Mouse (Mus musculus) left cerebral cortex, postnatal 36 days (tissue): ENCODE data around the gene Gsn. TPM values are rescaled to one million over a fixed set of nuclear protein-coding genes. Genes with fewer than 3 reads are reported as not detected.

Experiments
- DNase-seq, 2 experiments: peaks; one replicate each; pipeline ENCODE4 v3.0.0; 2021 to 2022; ENCODE audit warnings: low spot score in 2 of 2, mixed read lengths in 1 of 2
- intact Hi-C: fragments of 180-260 bp; cut with DNase I; formaldehyde crosslinking; loops from one replicate; pipeline ENCODE4 v1.15.1; 2025
- total RNA-seq, 2 experiments: library from RNA; stranded (reverse); gene quantifications; 2 replicates each; pipeline ENCODE4 v1.2.3; 2021

Gsn gene
- total RNA-seq, 2 experiments from 2014 or later: 57.7 to 90.6 TPM

GRCm38 (mm10) chr2:35247763-35248162 lies 8.4 kb upstream of the Gsn start:
- no peak for DNase-seq

GRCm38 (mm10) chr2:35252733-35253132 lies 3.4 kb upstream of the Gsn start:
- intact Hi-C loops: no loop called here

More at GRCm38 (mm10) chr2:35247763-35248162, 8.4 kb upstream of the Gsn start:
- intact Hi-C loops: no loop called here

GRCm38 (mm10) chr2:35253751-35254150 lies 2.4 kb upstream of the Gsn start:
- DNase-seq: no peak
- intact Hi-C loops: no loop called here

More at GRCm38 (mm10) chr2:35252733-35253132, 3.4 kb upstream of the Gsn start:
- no peak for DNase-seq

GRCm38 (mm10) chr2:35255004-35255403 lies 1.2 kb upstream of the Gsn start:
- intact Hi-C loops: no loop called here

GRCm38 (mm10) chr2:35255462-35255861 lies 718 bp upstream of the Gsn start:
- no peak for DNase-seq
- intact Hi-C loops: no loop called here

More at GRCm38 (mm10) chr2:35255004-35255403, 1.2 kb upstream of the Gsn start:
- DNase-seq: no peak

GRCm38 (mm10) chr2:35256932-35257331 lies 752 bp downstream of the Gsn start:
- intact Hi-C loops: no loop called here
- DNase-seq: no peak

GRCm38 (mm10) chr2:35257886-35258285 lies 1.7 kb downstream of the Gsn start:
- intact Hi-C loops: no loop called here
- DNase-seq: no peak

GRCm38 (mm10) chr2:35258590-35258989 lies 2.4 kb downstream of the Gsn start:
- intact Hi-C loops: no loop called here
- no peak for DNase-seq

GRCm38 (mm10) chr2:35259338-35260080 lies 3.3 kb downstream of the Gsn start:
- intact Hi-C loops: no loop called here
- no peak for DNase-seq

- intact Hi-C loops: no loop called here
Observed at GRCm38 (mm10) chr2:35260291-35260690, 4.1 kb downstream of the Gsn start.

GRCm38 (mm10) chr2:35264095-35264494 lies 7.9 kb downstream of the Gsn start:
- intact Hi-C loops: no loop called here
- DNase-seq: no peak

More at GRCm38 (mm10) chr2:35260291-35260690, 4.1 kb downstream of the Gsn start:
- no peak for DNase-seq

- DNase-seq: peak in 1 of 2 experiments; percentile 49
- intact Hi-C loops: no loop called here
Observed at GRCm38 (mm10) chr2:35265296-35265695, 9.1 kb downstream of the Gsn start.

- intact Hi-C loops: no loop called here
- DNase-seq: no peak
Observed at GRCm38 (mm10) chr2:35265775-35266174, 9.6 kb downstream of the Gsn start.

GRCm38 (mm10) chr2:35266251-35266905 lies 10.2 kb downstream of the Gsn start:
- no peak for DNase-seq
- intact Hi-C loops: no loop called here

- intact Hi-C loops: no loop called here
- no peak for DNase-seq
Observed at GRCm38 (mm10) chr2:35267156-35267875, 11.1 kb downstream of the Gsn start.

GRCm38 (mm10) chr2:35267876-35268566 lies 11.8 kb downstream of the Gsn start:
- intact Hi-C loops: no loop called here
- no peak for DNase-seq

GRCm38 (mm10) chr2:35269136-35269535 lies 13.0 kb downstream of the Gsn start:
- DNase-seq: no peak
- intact Hi-C loops: no loop called here

- intact Hi-C loops: loop anchor here (2.0 kb wide), 1 partner anchor 55 kb away; no protein-coding TSS in a partner anchor
- DNase-seq: no peak
Observed at GRCm38 (mm10) chr2:35269716-35270260, 13.6 kb downstream of the Gsn start.

- DNase-seq: peak; percentile 52 to 67
- intact Hi-C loops: loop anchor here (2.0 kb wide), 1 partner anchor 56 kb away; no protein-coding TSS in a partner anchor
Observed at GRCm38 (mm10) chr2:35270531-35270984, 14.4 kb downstream of the Gsn start.
